Mouse (Mus musculus) cerebellum, adult 2 months (tissue): Measurements from ENCODE around the gene Pck1.

Experiments
- CTCF ChIP-seq: fragments of 200-500 bp; IDR thresholded peaks from 2 replicates; pipeline ENCODE4 v1.5.1; 2011; ENCODE audit warnings: low read depth, mild to moderate bottlenecking, control low read depth, low read length, moderate library complexity, borderline replicate concordance; ENCODE audit not compliant: insufficient read depth
- POLR2A ChIP-seq: fragments of 200-500 bp; IDR thresholded peaks from 2 replicates; pipeline ENCODE4 v1.6.1; 2011; ENCODE audit warnings: low read length, control low read depth, borderline replicate concordance; ENCODE audit not compliant: insufficient read depth

DNA sequence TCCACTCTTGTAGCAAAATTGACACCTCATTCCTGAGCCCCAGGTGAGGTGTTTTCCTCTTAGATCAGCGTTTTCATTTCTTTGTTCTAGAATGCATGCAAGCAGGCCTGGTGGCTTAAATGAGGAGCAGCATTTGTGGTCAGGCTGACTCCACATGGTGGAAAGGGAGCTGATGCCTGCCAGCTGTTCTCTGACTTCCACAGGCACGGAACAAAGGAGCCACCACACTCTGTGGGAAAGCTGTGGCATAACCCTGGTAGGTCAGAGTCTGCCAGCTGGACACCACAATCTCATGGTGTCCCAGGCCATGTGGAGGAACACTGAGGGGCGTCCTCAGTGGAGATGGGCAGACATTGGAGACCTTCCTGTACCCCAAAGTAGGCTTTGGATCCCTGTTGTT lies 7.0 kb upstream of the Pck1 start:
- TF ChIP-seq CTCF (no peak), POLR2A (no peak)
